ENCODE assay signal across 21 mouse cellular contexts in genomic region chr14:9028811-9029210, GRCm38 (mm10).
DNase-seq lines count a peak whose midpoint lies in the region; ATAC-seq and TF ChIP-seq lines count a peak whose summit lies in the region.
"Had no signal": no experiment of that assay in that cellular context is flagged by ENCODE, and none has a peak within 500 bp of the region (broad histone marks: within the 10 kb centered on the region; RNA-seq: fewer than 3 reads in every experiment).

No protein-coding gene starts in this region.

- no peak overlapping the region for H3K4me2 ChIP-seq in hindbrain, embryonic 15.5 days
- no peak overlapping the region for H3K4me2 ChIP-seq in hindbrain, embryonic 11.5 days (replicated peaks; ENCODE audit: low read depth, low read length)
- no peak overlapping the region for H3K4me2 ChIP-seq in midbrain, postnatal 0 days (ENCODE audit: low read depth, low read length, poor library complexity, severe bottlenecking)
- H3K4me2 ChIP-seq: heart, embryonic 12.5 days had no signal

- H3K9me3 ChIP-seq in hindbrain, embryonic 15.5 days: no peaks in the 10 kb centered on the region
- no peaks in the 10 kb centered on the region for H3K9me3 ChIP-seq in hindbrain, embryonic 11.5 days (ENCODE audit: control insufficient read depth, low read length)
- H3K9me3 ChIP-seq in midbrain, postnatal 0 days (ENCODE audit: low read length): no peaks in the 10 kb centered on the region
- H3K9me3 ChIP-seq: heart, embryonic 12.5 days had no signal

- intact Hi-C loops in gastrocnemius, postnatal 14 days (cut with DNase I; ENCODE audit: low total_unique reads): no loop called here

- no peak for TF ChIP-seq CTCF in brain, embryonic 14.5 days (IDR thresholded peaks at IDR 0.05; ENCODE audit: borderline replicate concordance, extremely low read depth, insufficient read depth, insufficient read length)
- no peak for TF ChIP-seq CTCF in midbrain, postnatal 0 days (IDR thresholded peaks at IDR 0.05)

- no peak for TF ChIP-seq POLR2A in brain, embryonic 14.5 days (IDR thresholded peaks at IDR 0.05; ENCODE audit: borderline replicate concordance, extremely low read depth, insufficient read depth, insufficient read length, poor library complexity, severe bottlenecking)

- no peak overlapping the region for H3K4me3 ChIP-seq in hindbrain, embryonic 15.5 days
- H3K4me3 ChIP-seq in hindbrain, embryonic 11.5 days (ENCODE audit: low read depth, low read length): no peak overlapping the region
- no peak overlapping the region for H3K4me3 ChIP-seq in midbrain, postnatal 0 days (ENCODE audit: low read depth, low read length)
- H3K4me3 ChIP-seq: heart, embryonic 12.5 days; megakaryocyte, embryonic 14.5 days had no signal

- H3K27ac ChIP-seq in hindbrain, embryonic 15.5 days (replicated peaks): 0 out of 2 replicates have a peak overlapping the region, but pooled peaks have one; percentile 8
- no peak overlapping the region for H3K27ac ChIP-seq in hindbrain, embryonic 11.5 days (ENCODE audit: low read depth, low read length)
- no peak overlapping the region for H3K27ac ChIP-seq in midbrain, postnatal 0 days (ENCODE audit: low read depth, low read length)
- H3K27ac ChIP-seq: liver, embryonic 14.5 days had no signal

- peak; percentile 22 to 27 for DNase-seq in cerebellum, postnatal 10 days
- no peak for DNase-seq in cerebellum, adult 11-12 months
- DNase-seq in hindbrain, embryonic 11.5 days (ENCODE audit: low spot score): no peak
- peak; percentile 78 for DNase-seq in brain, embryonic 14.5 days (ENCODE audit: low read depth)
- DNase-seq in midbrain, postnatal 0 days (ENCODE audit: low spot score): peak; percentile 55
- no peak for DNase-seq in spleen, postnatal 10 days (ENCODE audit: low spot score in 2 of 2)
- no peak for DNase-seq in gastrocnemius, postnatal 14 days
- DNase-seq: cerebellum, adult 8-10 months; embryo, embryonic 11 days; gastrocnemius, postnatal 36 days; heart, postnatal 36 days; right cerebral cortex, adult 18-20 months; spleen, adult 18-20 months; thymus, postnatal 25 days had no signal

- H3K27me3 ChIP-seq in hindbrain, embryonic 15.5 days: no peaks in the 10 kb centered on the region
- H3K27me3 ChIP-seq in hindbrain, embryonic 11.5 days (ENCODE audit: control insufficient read depth, insufficient read depth, low read length): no peaks in the 10 kb centered on the region
- no peaks in the 10 kb centered on the region for H3K27me3 ChIP-seq in midbrain, postnatal 0 days (ENCODE audit: insufficient read depth, low read length)
- H3K27me3 ChIP-seq: heart, embryonic 12.5 days; megakaryocyte, embryonic 14.5 days had no signal

- H3K9ac ChIP-seq in hindbrain, embryonic 15.5 days: no peak overlapping the region
- no peak overlapping the region for H3K9ac ChIP-seq in hindbrain, embryonic 11.5 days (ENCODE audit: low read depth, low read length)
- H3K9ac ChIP-seq in midbrain, postnatal 0 days (replicated peaks; ENCODE audit: low read length, poor library complexity, severe bottlenecking): no peak overlapping the region
- H3K9ac ChIP-seq: heart, embryonic 12.5 days; liver, embryonic 14.5 days had no signal

- 51% methylated on average over 6 of the region's 6 CpGs for WGBS in hindbrain, embryonic 15.5 days
- WGBS in hindbrain, embryonic 11.5 days: 80% methylated on average over 6 of the region's 6 CpGs
- 37% methylated on average over 6 of the region's 6 CpGs for WGBS in midbrain, postnatal 0 days

- no peaks in the 10 kb centered on the region for H3K36me3 ChIP-seq in hindbrain, embryonic 15.5 days
- H3K36me3 ChIP-seq in hindbrain, embryonic 11.5 days (ENCODE audit: control insufficient read depth, insufficient read depth, low read length): no peaks in the 10 kb centered on the region
- H3K36me3 ChIP-seq in midbrain, postnatal 0 days (ENCODE audit: insufficient read depth, low read length): no peaks in the 10 kb centered on the region
- H3K36me3 ChIP-seq: heart, embryonic 12.5 days had no signal

- H3K4me1 ChIP-seq in hindbrain, embryonic 15.5 days (replicated peaks): peaks cover 16% of the 10 kb centered on the region
- no peaks in the 10 kb centered on the region for H3K4me1 ChIP-seq in hindbrain, embryonic 11.5 days (replicated peaks; ENCODE audit: control insufficient read depth, insufficient read depth, low read length)
- no peaks in the 10 kb centered on the region for H3K4me1 ChIP-seq in midbrain, postnatal 0 days (ENCODE audit: insufficient read depth, low read length)
- H3K4me1 ChIP-seq: heart, embryonic 12.5 days; megakaryocyte, embryonic 14.5 days had no signal

- ATAC-seq in hindbrain, embryonic 15.5 days (ENCODE audit: low FRiP score, low read depth): peak; percentile 54; the same call in 1 of the 2 replicates
- no peak for ATAC-seq in hindbrain, embryonic 11.5 days (ENCODE audit: low FRiP score)
- no peak for ATAC-seq in midbrain, postnatal 0 days (ENCODE audit: low FRiP score)
- ATAC-seq: activated CD4-positive, CD25-positive, alpha-beta regulatory T cell, adult 4 months; intestine, postnatal 0 days; lung, postnatal 0 days had no signal

Comparison
In these comparisons a context has a peak if more than half of its experiments do, and no peak if none do; other contexts are left out.
1. DNase-seq: peak in cerebellum, postnatal 10 days (2 of 2), brain, embryonic 14.5 days (single experiment) and midbrain, postnatal 0 days (single experiment); none in cerebellum, adult 11-12 months (single experiment), hindbrain, embryonic 11.5 days (single experiment), spleen, postnatal 10 days (0 of 2) and gastrocnemius, postnatal 14 days (single experiment).